In the genomic region with DNA sequence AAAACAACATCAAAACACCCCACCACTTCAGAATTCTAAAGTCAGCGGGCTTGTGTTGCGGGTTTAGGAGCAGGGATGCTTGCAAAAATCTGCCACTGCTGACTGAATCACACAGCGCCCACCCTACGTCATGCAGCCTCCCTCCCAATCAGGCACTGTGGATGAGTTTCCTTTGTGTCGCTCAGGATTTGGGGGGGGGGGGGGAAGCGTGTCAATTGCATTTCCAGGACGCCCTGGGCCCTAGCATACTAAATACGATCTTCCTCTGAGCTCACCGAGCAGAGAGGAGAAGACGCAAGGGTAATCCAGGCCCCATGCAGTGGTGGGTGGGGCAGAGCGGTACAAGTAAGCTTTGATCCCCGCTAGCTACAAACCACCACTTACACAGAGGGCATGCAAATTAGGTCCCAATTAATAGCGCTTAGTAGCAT, we compare ENCODE assay signal across 8 mouse cellular contexts.
DNase-seq lines count a peak whose midpoint lies in the region; ATAC-seq and TF ChIP-seq lines count a peak whose summit lies in the region.

No protein-coding gene starts in this region.

- TF ChIP-seq POLR2A in thymus, adult 2 months (IDR thresholded peaks at IDR 0.05; ENCODE audit: control insufficient read depth, extremely low read depth, insufficient read depth, low read length, poor library complexity) = no peak

- no peaks in the 10 kb centered on the region for H3K36me3 ChIP-seq in thymus, adult 2 months (ENCODE audit: control insufficient read depth, insufficient read depth, low read length)
- H3K36me3 ChIP-seq in embryonic facial prominence, embryonic 15.5 days = no peaks in the 10 kb centered on the region
- no peaks in the 10 kb centered on the region for H3K36me3 ChIP-seq in hindbrain, embryonic 10.5 days
- no peaks in the 10 kb centered on the region for H3K36me3 ChIP-seq in midbrain, embryonic 10.5 days
- no peaks in the 10 kb centered on the region for H3K36me3 ChIP-seq in stomach, embryonic 15.5 days

- peak; percentile 85 for ATAC-seq in embryonic facial prominence, embryonic 15.5 days (ENCODE audit: insufficient number of reproducible peaks, low FRiP score, low TSS enrichment, low read depth)
- ATAC-seq in stomach, embryonic 15.5 days (ENCODE audit: insufficient read depth, low FRiP score, low read depth) = peak; percentile 68; the same call in 1 of the 2 replicates

- peak overlapping the region; percentile 9; the same call in 1 of the 2 replicates for H3K9ac ChIP-seq in embryonic facial prominence, embryonic 15.5 days
- H3K9ac ChIP-seq in stomach, embryonic 15.5 days = no peak overlapping the region

- no peak overlapping the region for H3K27ac ChIP-seq in thymus, adult 2 months (ENCODE audit: control insufficient read depth, insufficient read depth, low read length)
- H3K27ac ChIP-seq in embryonic facial prominence, embryonic 15.5 days (replicated peaks) = 0 out of 2 replicates have a peak overlapping the region, but pooled peaks have one; percentile 65
- peak overlapping the region; percentile 92 for H3K27ac ChIP-seq in hindbrain, embryonic 10.5 days
- peak overlapping the region; percentile 91 for H3K27ac ChIP-seq in midbrain, embryonic 10.5 days (replicated peaks)
- no peak overlapping the region for H3K27ac ChIP-seq in stomach, embryonic 15.5 days

- 15% methylated on average over 13 of the region's 13 CpGs for WGBS in thymus, adult 2 months
- WGBS in embryonic facial prominence, embryonic 15.5 days = 2% methylated on average over 13 of the region's 13 CpGs
- 0% methylated on average over 13 of the region's 13 CpGs for WGBS in hindbrain, embryonic 10.5 days
- under 1% methylated on average over 13 of the region's 13 CpGs for WGBS in midbrain, embryonic 10.5 days
- WGBS in stomach, embryonic 15.5 days = 3% methylated on average over 11 of the region's 13 CpGs

- peak overlapping the region; percentile 54 for H3K4me2 ChIP-seq in embryonic facial prominence, embryonic 15.5 days (replicated peaks)
- H3K4me2 ChIP-seq in stomach, embryonic 15.5 days = peak overlapping the region; percentile 63

- no peak overlapping the region for H3K4me3 ChIP-seq in thymus, adult 2 months (ENCODE audit: control insufficient read depth, insufficient read depth, low read length)
- peak overlapping the region; percentile 43 for H3K4me3 ChIP-seq in embryonic facial prominence, embryonic 15.5 days (replicated peaks)
- peak overlapping the region; percentile 53 for H3K4me3 ChIP-seq in hindbrain, embryonic 10.5 days
- peak overlapping the region; percentile 49 for H3K4me3 ChIP-seq in midbrain, embryonic 10.5 days
- peak overlapping the region; percentile 33 for H3K4me3 ChIP-seq in stomach, embryonic 15.5 days (replicated peaks)

- no peaks in the 10 kb centered on the region for H3K9me3 ChIP-seq in embryonic facial prominence, embryonic 15.5 days (replicated peaks)
- H3K9me3 ChIP-seq in hindbrain, embryonic 10.5 days = peaks cover 5% of the 10 kb centered on the region; the same call in 1 of the 2 replicates
- H3K9me3 ChIP-seq in midbrain, embryonic 10.5 days (replicated peaks) = peaks cover 6% of the 10 kb centered on the region; the same call in 1 of the 2 replicates
- H3K9me3 ChIP-seq in stomach, embryonic 15.5 days = no peaks in the 10 kb centered on the region

- H3K4me1 ChIP-seq in thymus, adult 2 months (replicated peaks; ENCODE audit: control insufficient read depth, insufficient read depth, low read length) = no peaks in the 10 kb centered on the region
- peaks cover 12% of the 10 kb centered on the region for H3K4me1 ChIP-seq in embryonic facial prominence, embryonic 15.5 days
- H3K4me1 ChIP-seq in hindbrain, embryonic 10.5 days (replicated peaks) = peaks cover 29% of the 10 kb centered on the region
- peaks cover 36% of the 10 kb centered on the region for H3K4me1 ChIP-seq in midbrain, embryonic 10.5 days
- H3K4me1 ChIP-seq in stomach, embryonic 15.5 days = peaks cover 10% of the 10 kb centered on the region

- peak; percentile 9 to 19 for DNase-seq in thymus, postnatal 10 days (ENCODE audit: low spot score in 2 of 2)
- DNase-seq in thymus, adult 2 months = no peak
- DNase-seq in hindbrain, embryonic 10.5 days (ENCODE audit: low spot score) = peak; percentile 89
- DNase-seq in left cerebral cortex, adult 8-10 months (ENCODE audit: low spot score in 2 of 2) = peak; percentile 18 to 29
- DNase-seq in midbrain, embryonic 10.5 days (ENCODE audit: low spot score) = peak; percentile 93
- no peak for DNase-seq in gastrocnemius, adult 18-20 months (ENCODE audit: low spot score)

- H3K27me3 ChIP-seq in thymus, adult 2 months (ENCODE audit: control insufficient read depth, insufficient read depth, low read length) = no peaks in the 10 kb centered on the region
- no peaks in the 10 kb centered on the region for H3K27me3 ChIP-seq in embryonic facial prominence, embryonic 15.5 days
- H3K27me3 ChIP-seq in hindbrain, embryonic 10.5 days (ENCODE audit: insufficient read depth, poor library complexity, severe bottlenecking) = no peaks in the 10 kb centered on the region
- no peaks in the 10 kb centered on the region for H3K27me3 ChIP-seq in midbrain, embryonic 10.5 days (ENCODE audit: low read depth, poor library complexity, severe bottlenecking)
- H3K27me3 ChIP-seq in stomach, embryonic 15.5 days (replicated peaks) = no peaks in the 10 kb centered on the region

- TF ChIP-seq CTCF in thymus, adult 2 months (IDR thresholded peaks at IDR 0.05; ENCODE audit: borderline replicate concordance, control insufficient read depth, extremely low read depth, insufficient read depth, low read length, poor library complexity) = no peak

Comparison
In these comparisons a context has a peak if more than half of its experiments do, and no peak if none do; other contexts are left out.
1. DNase-seq: peak in thymus, postnatal 10 days (2 of 2), hindbrain, embryonic 10.5 days (single experiment), left cerebral cortex, adult 8-10 months (2 of 2) and midbrain, embryonic 10.5 days (single experiment); none in thymus, adult 2 months (single experiment) and gastrocnemius, adult 18-20 months (single experiment).
2. H3K27ac ChIP-seq: peak in embryonic facial prominence, embryonic 15.5 days (single experiment), hindbrain, embryonic 10.5 days (single experiment) and midbrain, embryonic 10.5 days (single experiment); none in thymus, adult 2 months (single experiment) and stomach, embryonic 15.5 days (single experiment).